Comparison of ENCODE assay signal across 8 mouse cellular contexts in genomic region chr7:44497361-44498055, GRCm38 (mm10). TPM values are rescaled to one million over a fixed set of nuclear protein-coding genes. Genes with fewer than 3 reads are reported as not detected.
A peak's percentile ranks its signal among the peaks of the same experiment; 100 is the strongest.
DNase-seq lines count a peak whose midpoint lies in the region; ATAC-seq lines count a peak whose summit lies in the region.
"Had no signal": no experiment of that assay in that cellular context is flagged by ENCODE, and none has a peak within 500 bp of the region (broad histone marks: within the 10 kb centered on the region; RNA-seq: fewer than 3 reads in every experiment).

No protein-coding gene starts in this region.

- H3K9ac ChIP-seq in lung, embryonic 16.5 days (ENCODE audit: low read length), result peak overlapping the region; percentile 84
- peak overlapping the region; percentile 84; the same call in 1 of the 2 replicates for H3K9ac ChIP-seq in forebrain, embryonic 12.5 days
- H3K9ac ChIP-seq in limb, embryonic 11.5 days (ENCODE audit: low read length), result no peak overlapping the region
- no peak overlapping the region for H3K9ac ChIP-seq in stomach, embryonic 15.5 days

- no peak for DNase-seq in lung, postnatal 25 days (ENCODE audit: low spot score)
- DNase-seq in limb, embryonic 11.5 days (ENCODE audit: low spot score), result no peak
- DNase-seq in retina, postnatal 1 day, result no peak
- DNase-seq in right cerebral cortex, adult 18-20 months, result no peak
- DNase-seq: kidney, adult 9 months had no signal

- no peak overlapping the region for H3K27ac ChIP-seq in lung, embryonic 16.5 days (ENCODE audit: low read length)
- H3K27ac ChIP-seq in forebrain, embryonic 12.5 days, result no peak overlapping the region
- H3K27ac ChIP-seq in limb, embryonic 11.5 days (replicated peaks; ENCODE audit: low read depth, low read length), result no peak overlapping the region
- 0 out of 2 replicates have a peak overlapping the region, but pooled peaks have one; percentile 77 for H3K27ac ChIP-seq in stomach, embryonic 15.5 days

- 68% methylated on average over 10 of the region's 10 CpGs for WGBS in lung, embryonic 16.5 days
- 87% methylated on average over 10 of the region's 10 CpGs for WGBS in forebrain, embryonic 12.5 days
- WGBS in limb, embryonic 11.5 days, result 84% methylated on average over 10 of the region's 10 CpGs
- 66% methylated on average over 10 of the region's 10 CpGs for WGBS in stomach, embryonic 15.5 days

- H3K4me1 ChIP-seq in lung, embryonic 16.5 days (replicated peaks; ENCODE audit: control insufficient read depth, insufficient read depth, low read length), result peaks cover 16% of the 10 kb centered on the region
- H3K4me1 ChIP-seq in forebrain, embryonic 12.5 days, result peaks cover 26% of the 10 kb centered on the region
- H3K4me1 ChIP-seq in limb, embryonic 11.5 days (ENCODE audit: control insufficient read depth, insufficient read depth, low read length), result peaks cover 5% of the 10 kb centered on the region; the same call in 1 of the 2 replicates
- peaks cover 13% of the 10 kb centered on the region for H3K4me1 ChIP-seq in stomach, embryonic 15.5 days

- peaks cover 7% of the 10 kb centered on the region for H3K36me3 ChIP-seq in lung, embryonic 16.5 days (ENCODE audit: control insufficient read depth, insufficient read depth, low read length)
- H3K36me3 ChIP-seq in forebrain, embryonic 12.5 days (replicated peaks), result peaks cover 20% of the 10 kb centered on the region
- peaks cover 5% of the 10 kb centered on the region; the same call in 1 of the 2 replicates for H3K36me3 ChIP-seq in limb, embryonic 11.5 days (ENCODE audit: control insufficient read depth, insufficient read depth, low read length)
- H3K36me3 ChIP-seq in stomach, embryonic 15.5 days, result peaks cover under 1% of the 10 kb centered on the region; the same call in 1 of the 2 replicates

- no peak for ATAC-seq in lung, embryonic 16.5 days (ENCODE audit: low read depth)
- ATAC-seq in forebrain, embryonic 12.5 days (ENCODE audit: low FRiP score), result no peak
- no peak for ATAC-seq in limb, embryonic 11.5 days (ENCODE audit: insufficient number of reproducible peaks, low FRiP score, low TSS enrichment, low read depth)
- no peak for ATAC-seq in stomach, embryonic 15.5 days (ENCODE audit: insufficient read depth, low FRiP score, low read depth)

- H3K4me2 ChIP-seq in lung, embryonic 16.5 days (ENCODE audit: low read depth, low read length), result peak overlapping the region; percentile 98
- H3K4me2 ChIP-seq in forebrain, embryonic 12.5 days, result peak overlapping the region; percentile 87
- H3K4me2 ChIP-seq in limb, embryonic 11.5 days (ENCODE audit: low read depth, severe bottlenecking), result peak overlapping the region; percentile 78
- H3K4me2 ChIP-seq in stomach, embryonic 15.5 days, result peak overlapping the region; percentile 95

- H3K4me3 ChIP-seq in lung, embryonic 16.5 days (ENCODE audit: low read length), result peak overlapping the region; percentile 82
- peak overlapping the region; percentile 74 for H3K4me3 ChIP-seq in forebrain, embryonic 12.5 days (replicated peaks)
- H3K4me3 ChIP-seq in limb, embryonic 11.5 days (ENCODE audit: low read depth, low read length), result peak overlapping the region; percentile 55
- H3K4me3 ChIP-seq in stomach, embryonic 15.5 days (replicated peaks), result peak overlapping the region; percentile 77

- H3K27me3 ChIP-seq in lung, embryonic 16.5 days (ENCODE audit: control insufficient read depth, insufficient read depth, low read depth, low read length), result no peaks in the 10 kb centered on the region
- H3K27me3 ChIP-seq in forebrain, embryonic 12.5 days, result peaks cover 20% of the 10 kb centered on the region
- H3K27me3 ChIP-seq in limb, embryonic 11.5 days (ENCODE audit: control insufficient read depth, insufficient read depth, low read length), result no peaks in the 10 kb centered on the region
- no peaks in the 10 kb centered on the region for H3K27me3 ChIP-seq in stomach, embryonic 15.5 days (replicated peaks)

- H3K9me3 ChIP-seq in lung, embryonic 16.5 days (ENCODE audit: control insufficient read depth, low read length), result no peaks in the 10 kb centered on the region
- no peaks in the 10 kb centered on the region for H3K9me3 ChIP-seq in forebrain, embryonic 12.5 days
- H3K9me3 ChIP-seq in limb, embryonic 11.5 days (ENCODE audit: control insufficient read depth, low read length), result no peaks in the 10 kb centered on the region
- no peaks in the 10 kb centered on the region for H3K9me3 ChIP-seq in stomach, embryonic 15.5 days

RNA-seq across cellular contexts. Expression of gene Fam71e1, which starts 1.1 kb away (rescaled TPM):
- polyA plus RNA-seq in lung, embryonic 16.5 days (2015; fragmentation: Nextera tagmentation; extraction: Ambion mirVana), result 9.5 and 9.9 TPM in 2 replicates
- polyA plus RNA-seq in forebrain, embryonic 12.5 days (2016; fragmentation: Nextera tagmentation; extraction: Ambion mirVana), result 29.8 and 34.2 TPM in 2 replicates
- polyA plus RNA-seq in limb, embryonic 11.5 days (2014; fragmentation: Nextera tagmentation; extraction: Ambion mirVana), result 13.2 and 15.0 TPM in 2 replicates
- 9.1 and 12.3 TPM in 2 replicates for polyA plus RNA-seq in stomach, embryonic 15.5 days (2015; fragmentation: Nextera tagmentation; extraction: Ambion mirVana)

RNA-seq across cellular contexts. Expression of gene Emc10, which starts 1.2 kb away (rescaled TPM):
- 94.0 TPM in 2 replicates for polyA plus RNA-seq in lung, embryonic 16.5 days (2015; fragmentation: Nextera tagmentation; extraction: Ambion mirVana)
- polyA plus RNA-seq in forebrain, embryonic 12.5 days (2016; fragmentation: Nextera tagmentation; extraction: Ambion mirVana), result 121 and 125 TPM in 2 replicates
- 83.0 and 85.8 TPM in 2 replicates for polyA plus RNA-seq in limb, embryonic 11.5 days (2014; fragmentation: Nextera tagmentation; extraction: Ambion mirVana)
- 98.8 and 106 TPM in 2 replicates for polyA plus RNA-seq in stomach, embryonic 15.5 days (2015; fragmentation: Nextera tagmentation; extraction: Ambion mirVana)

RNA-seq across cellular contexts. Expression of gene Mybpc2, which starts 26.9 kb away (rescaled TPM):
- 0.63 and 1.2 TPM in 2 replicates for polyA plus RNA-seq in lung, embryonic 16.5 days (2015; fragmentation: Nextera tagmentation; extraction: Ambion mirVana)
- 0.13 and 0.17 TPM in 2 replicates for polyA plus RNA-seq in forebrain, embryonic 12.5 days (2016; fragmentation: Nextera tagmentation; extraction: Ambion mirVana)
- polyA plus RNA-seq in limb, embryonic 11.5 days (2014; fragmentation: Nextera tagmentation; extraction: Ambion mirVana), result 0.09 and 0.20 TPM in 2 replicates
- 0.27 and 0.32 TPM in 2 replicates for polyA plus RNA-seq in stomach, embryonic 15.5 days (2015; fragmentation: Nextera tagmentation; extraction: Ambion mirVana)

RNA-seq across cellular contexts. Expression of gene Josd2, which starts 29.7 kb away (rescaled TPM):
- polyA plus RNA-seq in lung, embryonic 16.5 days (2015; fragmentation: Nextera tagmentation; extraction: Ambion mirVana), result 115 and 116 TPM in 2 replicates
- 47.2 and 56.8 TPM in 2 replicates for polyA plus RNA-seq in forebrain, embryonic 12.5 days (2016; fragmentation: Nextera tagmentation; extraction: Ambion mirVana)
- polyA plus RNA-seq in limb, embryonic 11.5 days (2014; fragmentation: Nextera tagmentation; extraction: Ambion mirVana), result 64.4 and 65.4 TPM in 2 replicates
- 91.3 and 105 TPM in 2 replicates for polyA plus RNA-seq in stomach, embryonic 15.5 days (2015; fragmentation: Nextera tagmentation; extraction: Ambion mirVana)

RNA-seq across cellular contexts. Expression of gene Aspdh, which starts 32.3 kb away (rescaled TPM):
- 0.62 and 1.3 TPM in 2 replicates for polyA plus RNA-seq in lung, embryonic 16.5 days (2015; fragmentation: Nextera tagmentation; extraction: Ambion mirVana)
- 4.8 TPM in 2 replicates for polyA plus RNA-seq in forebrain, embryonic 12.5 days (2016; fragmentation: Nextera tagmentation; extraction: Ambion mirVana)
- polyA plus RNA-seq in limb, embryonic 11.5 days (2014; fragmentation: Nextera tagmentation; extraction: Ambion mirVana), result 0.60 TPM in 1 of 2 replicates, not detected in the other
- 0.94 and 1.7 TPM in 2 replicates for polyA plus RNA-seq in stomach, embryonic 15.5 days (2015; fragmentation: Nextera tagmentation; extraction: Ambion mirVana)

Comparison
In these comparisons a context has a peak if more than half of its experiments do, and no peak if none do; other contexts are left out.
1. H3K9ac ChIP-seq: peak in lung, embryonic 16.5 days (single experiment) and forebrain, embryonic 12.5 days (single experiment); none in limb, embryonic 11.5 days (single experiment) and stomach, embryonic 15.5 days (single experiment).
2. Peak in every context shown above with its lines, with median percentiles within 50 percentile points of each other: H3K4me2 ChIP-seq and H3K4me3 ChIP-seq.